Mouse (Mus musculus) splenic B cell, adult 2 months (primary cell): ENCODE measurements around the gene S100a2.

Source experiments
- DNase-seq: peaks from one replicate; pipeline ENCODE4 v3.0.0-alpha.2; 2011; ENCODE audit warnings: low read depth, low spot score
- H3K27me3 ChIP-seq: 2 replicates; pipeline ENCODE4 v1.6.1; 2012; ENCODE audit warnings: mild to moderate bottlenecking, low read length, moderate library complexity, mixed read lengths; ENCODE audit not compliant: control insufficient read depth, poor library complexity, insufficient read depth, severe bottlenecking
- H3K36me3 ChIP-seq: 2 replicates; pipeline ENCODE4 v1.6.1; 2012; ENCODE audit warnings: mild to moderate bottlenecking, low read length, moderate library complexity, mixed read lengths; ENCODE audit not compliant: control insufficient read depth, poor library complexity, insufficient read depth, severe bottlenecking

The S100a2 gene

DNA sequence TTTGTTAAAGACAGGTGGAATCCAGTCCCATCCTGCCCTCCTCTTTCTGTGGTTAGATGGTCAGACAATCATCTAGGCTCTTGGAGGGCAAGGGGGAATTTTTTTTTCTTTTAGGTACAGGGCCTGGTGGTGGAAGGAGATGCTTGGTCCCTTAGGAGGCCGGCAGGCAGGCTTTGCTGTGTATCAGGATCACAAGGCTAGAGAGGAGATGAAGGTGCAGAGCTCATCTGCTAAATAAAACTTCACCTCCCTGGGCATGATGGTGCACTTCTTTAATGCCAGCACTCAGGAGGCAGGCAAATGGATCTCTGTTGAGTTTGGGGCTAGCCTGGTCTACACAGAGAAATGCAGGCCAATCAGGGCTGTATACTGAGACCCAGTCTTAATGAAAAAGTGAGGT lies 25.9 kb downstream of the S100a2 start:
- H3K27me3 ChIP-seq = no peaks in the 10 kb centered on the region

DNA sequence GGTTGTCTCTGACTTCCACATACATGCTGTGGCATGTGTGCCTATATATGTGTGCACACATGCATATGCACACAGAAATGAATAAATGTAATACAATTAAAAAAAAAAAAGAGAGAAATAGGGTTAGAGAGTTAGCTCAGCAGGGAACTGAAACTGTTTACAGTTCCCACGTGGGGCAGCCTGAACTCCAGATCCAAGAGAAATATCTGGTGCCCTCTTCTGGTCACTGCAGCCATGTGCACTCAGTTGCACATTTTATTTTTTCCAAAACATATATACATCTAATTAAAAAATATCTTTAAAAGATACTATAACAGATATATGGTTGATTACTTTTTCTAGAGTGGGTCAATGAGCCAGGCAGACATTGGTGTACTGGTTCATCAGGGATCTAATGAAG lies 27.5 kb downstream of the S100a2 start:
- peak; percentile 69 for DNase-seq
- Histone ChIP-seq H3K36me3 (no peaks in the 10 kb centered on the region), H3K27me3 (no peaks in the 10 kb centered on the region)

More for the DNA sequence above, 25.9 kb downstream of the S100a2 start:
- DNase-seq = no peak
- no peaks in the 10 kb centered on the region for H3K36me3 ChIP-seq

DNA sequence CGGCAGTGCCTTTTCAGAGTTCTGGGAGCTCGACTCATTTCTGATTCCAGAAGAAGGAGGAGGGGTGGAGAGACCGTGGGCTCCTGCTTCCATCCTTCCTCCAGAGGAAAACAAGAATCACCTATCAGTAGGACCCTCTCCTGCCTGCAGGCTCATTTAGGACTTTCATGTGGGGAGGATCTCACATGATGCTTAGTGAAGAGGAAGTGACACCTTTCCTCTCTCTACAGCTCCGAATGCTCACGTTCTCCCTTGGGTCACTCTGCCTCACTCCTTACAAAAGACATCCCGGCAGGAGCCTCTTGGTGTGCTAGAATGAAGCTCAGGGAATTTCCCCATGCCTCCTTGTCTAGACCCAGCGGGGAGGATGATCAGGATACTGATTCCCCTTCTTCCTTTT lies 31.5 kb downstream of the S100a2 start:
- H3K36me3 ChIP-seq = no peaks in the 10 kb centered on the region
- DNase-seq = no peak
- H3K27me3 ChIP-seq = no peaks in the 10 kb centered on the region

DNA sequence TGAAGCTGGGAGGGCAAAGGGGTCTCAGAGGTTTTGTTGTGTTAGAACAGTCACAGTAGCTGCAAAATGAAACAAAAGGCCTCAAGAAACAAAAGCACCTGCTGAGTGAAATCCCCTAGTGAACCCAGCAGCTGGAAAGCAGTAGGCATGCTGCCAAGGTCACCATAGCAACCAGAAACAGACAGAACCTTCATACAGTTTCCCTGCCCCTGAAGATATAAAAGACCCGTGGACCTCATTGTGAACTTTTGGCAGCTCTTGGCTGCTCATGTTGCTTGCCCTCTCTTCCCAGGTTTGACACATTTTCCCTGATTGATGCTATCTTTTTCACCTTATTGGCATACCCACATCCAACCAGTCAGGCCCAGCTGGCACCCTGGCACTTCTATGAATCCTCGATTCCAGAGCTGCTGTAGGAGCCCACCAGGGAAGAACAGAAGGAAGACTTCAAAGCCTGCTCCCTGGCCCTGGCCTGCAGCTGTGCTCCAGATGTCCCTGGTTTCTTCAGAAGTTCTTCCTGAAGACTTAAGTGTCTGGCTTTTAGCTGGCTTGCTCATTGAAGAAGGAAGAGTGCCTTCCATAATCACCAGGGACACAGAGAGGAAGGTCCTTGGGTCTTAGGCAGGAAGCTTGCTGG lies 33.5 kb downstream of the S100a2 start:
- DNase-seq = peak; percentile 52
- Histone ChIP-seq H3K36me3 (no peaks in the 10 kb centered on the region), H3K27me3 (no peaks in the 10 kb centered on the region)

DNA sequence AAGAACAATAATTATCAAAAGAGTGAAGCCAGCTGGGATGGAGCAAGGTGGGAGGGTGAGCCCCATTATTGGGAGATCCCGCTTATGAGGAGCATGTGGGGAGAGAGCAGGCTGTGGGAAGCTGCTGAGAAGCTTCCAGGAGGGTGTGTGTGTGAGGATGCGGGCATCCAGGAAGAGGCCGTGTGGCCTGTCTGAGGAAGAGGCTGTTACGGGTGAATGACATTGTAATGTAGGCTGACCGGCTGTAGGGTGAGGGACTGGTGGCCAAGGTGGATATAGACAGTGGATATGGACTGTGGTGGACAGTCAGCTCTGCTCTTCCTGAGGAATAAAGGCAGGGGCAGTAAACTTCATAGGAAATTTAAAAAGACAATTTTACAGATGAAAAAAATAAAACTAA lies 35.4 kb downstream of the S100a2 start:
- Histone ChIP-seq H3K27me3 (no peaks in the 10 kb centered on the region), H3K36me3 (no peaks in the 10 kb centered on the region)
- DNase-seq = no peak

DNA sequence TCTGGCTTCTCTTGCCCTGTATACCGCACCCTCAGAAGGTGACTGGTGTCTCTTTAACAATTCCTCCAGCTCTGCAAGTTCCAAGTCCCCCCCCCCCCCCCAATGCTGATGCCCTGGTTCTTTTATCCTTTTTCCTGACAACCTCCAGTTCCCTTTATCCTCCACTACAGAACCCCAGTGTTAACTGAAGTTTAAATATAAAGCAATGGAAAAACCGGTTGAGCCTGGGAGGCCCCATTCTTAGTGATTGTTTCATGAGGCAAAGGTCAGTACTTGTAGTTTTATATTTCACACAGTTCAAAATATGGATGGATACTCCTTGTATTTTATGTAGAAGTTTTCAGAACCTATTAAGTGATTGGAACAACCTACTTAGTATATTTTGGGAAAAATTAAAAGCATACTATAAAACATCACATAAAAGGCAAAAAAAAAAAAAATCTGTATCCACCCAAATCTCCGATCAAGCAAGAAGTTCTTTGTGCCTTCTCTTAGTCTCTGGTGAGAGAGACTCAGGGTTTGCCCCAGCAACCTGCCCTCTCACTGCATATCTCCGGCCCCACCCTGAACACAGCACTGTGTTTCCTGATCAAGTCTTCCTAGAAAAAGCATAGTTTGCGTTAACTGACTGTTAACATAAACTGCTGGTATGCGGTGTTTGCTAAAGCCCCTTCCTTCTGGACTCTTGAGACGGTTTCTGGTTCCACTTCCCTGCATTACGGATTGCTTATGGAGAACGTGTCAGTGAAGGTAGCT lies 36.4 kb downstream of the S100a2 start:
- Histone ChIP-seq H3K27me3 (no peaks in the 10 kb centered on the region), H3K36me3 (no peaks in the 10 kb centered on the region)
- DNase-seq = no peak

DNA sequence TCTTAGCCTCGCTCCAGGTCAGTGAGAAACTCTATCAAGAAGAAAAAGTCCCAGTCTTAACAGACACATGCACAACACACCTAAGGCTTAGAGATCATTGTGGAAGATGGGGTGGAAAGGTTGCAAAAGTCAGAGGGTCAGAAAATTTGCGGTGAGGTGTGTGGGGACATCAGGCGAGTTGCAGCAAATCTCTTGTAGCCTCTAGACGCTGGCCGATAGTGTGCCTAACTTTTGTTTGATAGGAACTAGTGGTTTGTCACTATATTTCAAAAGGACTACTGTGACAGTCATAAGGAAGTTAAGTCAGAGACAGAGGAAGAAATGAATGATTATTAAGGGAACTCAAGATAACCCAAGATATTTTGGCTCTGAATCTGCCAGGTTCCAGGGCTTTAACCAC lies 37.3 kb downstream of the S100a2 start:
- H3K27me3 ChIP-seq = no peaks in the 10 kb centered on the region
- H3K36me3 ChIP-seq = no peaks in the 10 kb centered on the region
- no peak for DNase-seq

DNA sequence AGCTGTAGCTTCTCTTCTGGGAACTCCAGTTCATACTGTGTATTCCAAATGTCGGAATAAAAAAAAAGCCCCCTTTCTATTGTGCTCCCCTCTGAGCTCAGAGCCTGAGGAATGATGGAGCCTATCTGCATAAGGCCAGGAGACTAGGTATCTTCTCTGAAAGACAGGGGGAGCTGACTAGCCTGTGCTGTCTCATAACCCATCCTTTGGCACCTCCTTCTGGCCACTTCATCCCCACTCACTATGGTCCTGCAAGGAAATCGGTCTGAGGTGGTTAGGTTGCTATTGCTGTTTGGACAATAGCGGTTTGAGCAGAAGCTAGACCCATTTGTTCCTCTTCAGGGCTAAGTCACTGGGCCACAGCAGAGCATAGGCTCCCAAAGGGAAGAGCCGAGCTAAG lies 37.8 kb downstream of the S100a2 start:
- peak; percentile 63 for DNase-seq
- no peaks in the 10 kb centered on the region for H3K36me3 ChIP-seq
- H3K27me3 ChIP-seq = no peaks in the 10 kb centered on the region

DNA sequence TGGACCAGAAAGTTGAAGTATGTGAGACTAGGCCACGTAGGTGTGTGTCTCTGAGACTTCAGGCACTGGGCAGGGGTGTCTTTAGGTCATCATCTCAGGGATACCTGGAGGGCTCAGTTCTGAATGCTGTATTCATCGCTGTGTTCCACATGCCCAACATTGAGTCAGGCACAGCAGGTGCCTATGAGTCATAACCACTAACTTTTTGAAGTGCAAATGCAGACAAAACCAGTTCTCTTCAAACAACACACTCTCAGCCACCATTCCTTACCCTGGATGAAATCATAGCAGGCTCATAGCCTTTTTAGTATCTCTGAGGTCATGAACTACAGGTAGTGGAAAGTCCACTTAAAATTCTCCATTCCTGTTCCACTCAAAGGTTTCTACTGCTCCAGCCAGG lies 39.3 kb downstream of the S100a2 start:
- no peak for DNase-seq
- H3K27me3 ChIP-seq = no peaks in the 10 kb centered on the region
- no peaks in the 10 kb centered on the region for H3K36me3 ChIP-seq

DNA sequence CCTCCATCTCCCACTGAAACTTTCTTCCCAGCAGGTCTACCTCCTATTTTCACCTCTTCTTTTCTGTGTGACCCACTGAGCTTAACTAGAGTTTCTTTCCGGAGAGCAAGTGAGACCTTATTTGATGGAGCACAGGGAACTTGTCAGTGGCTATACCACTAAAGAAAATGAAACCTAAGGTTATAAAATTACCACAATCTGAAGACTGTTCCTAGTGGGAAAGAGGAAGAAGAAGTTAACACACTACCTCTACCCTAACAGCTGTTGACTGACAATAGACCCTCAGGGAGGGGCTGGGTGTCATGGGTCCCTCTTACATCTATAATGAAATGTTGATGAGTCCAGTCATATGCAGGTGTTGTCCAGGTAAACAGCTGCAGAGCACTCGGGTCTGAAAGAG lies 41.9 kb downstream of the S100a2 start:
- DNase-seq = no peak
- Histone ChIP-seq H3K36me3 (no peaks in the 10 kb centered on the region), H3K27me3 (no peaks in the 10 kb centered on the region)

DNA sequence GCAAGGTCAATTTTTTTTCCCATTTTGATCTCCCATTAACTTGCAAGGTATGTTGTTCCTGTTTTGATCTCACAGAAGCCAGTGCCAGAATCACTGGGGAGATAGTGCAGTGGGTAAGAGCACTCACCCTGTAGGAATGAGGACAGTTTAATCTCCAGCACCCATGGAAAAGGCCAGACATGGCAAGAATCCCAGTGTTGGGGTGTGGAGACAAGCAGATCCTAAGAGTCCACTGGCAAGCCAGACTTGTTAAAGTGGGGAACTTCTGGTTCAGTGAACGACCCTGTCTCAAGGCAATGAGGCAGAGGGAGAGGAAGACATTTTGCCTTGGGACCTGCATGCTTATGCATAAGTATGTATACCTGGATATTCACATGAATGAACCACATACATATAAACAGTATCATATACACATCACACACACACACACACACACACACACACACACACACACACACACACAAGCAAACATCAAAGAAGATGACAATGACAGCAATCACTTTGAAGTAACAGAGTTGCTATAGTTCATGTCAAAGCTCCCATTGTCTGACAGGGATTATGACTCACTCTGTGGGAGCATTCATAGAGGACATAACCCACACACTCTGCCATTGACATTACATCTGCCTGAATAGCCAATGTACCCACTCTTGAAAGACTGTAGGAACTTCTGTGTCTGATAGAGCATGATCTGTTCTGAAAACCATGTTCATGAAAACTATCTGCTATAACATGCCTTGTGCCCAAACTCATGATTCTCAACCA lies 48.6 kb downstream of the S100a2 start:
- no peak for DNase-seq
- no peaks in the 10 kb centered on the region for H3K36me3 ChIP-seq
- H3K27me3 ChIP-seq = no peaks in the 10 kb centered on the region

DNA sequence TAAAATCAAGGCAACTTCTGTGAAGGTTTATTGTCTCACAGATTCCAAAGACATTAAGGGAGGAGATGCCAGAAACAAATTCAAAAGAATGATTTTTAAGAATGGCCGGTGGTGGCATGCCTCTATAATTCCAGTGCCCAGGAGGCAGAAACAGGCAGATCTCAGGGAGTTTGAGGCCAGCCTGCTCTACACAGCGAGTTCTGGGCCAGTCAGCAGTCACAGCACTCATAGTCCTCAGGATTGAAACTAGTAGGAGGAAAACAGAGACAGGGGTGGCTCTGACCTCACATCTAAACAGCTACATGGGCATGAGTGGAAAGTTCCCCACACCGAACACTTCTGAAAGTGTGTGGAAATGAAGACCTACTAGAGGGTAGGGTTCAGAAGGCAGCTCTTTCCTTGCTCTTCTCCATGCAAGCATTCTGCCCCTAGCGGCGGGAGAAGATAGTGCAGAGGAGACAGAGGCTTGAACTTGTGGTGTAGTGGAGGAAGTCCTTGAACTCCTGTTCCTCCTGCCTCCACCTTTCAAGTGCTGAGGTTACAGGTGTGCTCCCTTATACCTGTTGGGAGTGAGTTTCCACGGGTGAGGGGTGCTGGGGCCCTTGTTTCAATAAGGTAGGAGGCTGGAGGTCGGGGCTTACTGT lies 49.6 kb downstream of the S100a2 start:
- peak; percentile 75 for DNase-seq
- Histone ChIP-seq H3K27me3 (no peaks in the 10 kb centered on the region), H3K36me3 (no peaks in the 10 kb centered on the region)

DNA sequence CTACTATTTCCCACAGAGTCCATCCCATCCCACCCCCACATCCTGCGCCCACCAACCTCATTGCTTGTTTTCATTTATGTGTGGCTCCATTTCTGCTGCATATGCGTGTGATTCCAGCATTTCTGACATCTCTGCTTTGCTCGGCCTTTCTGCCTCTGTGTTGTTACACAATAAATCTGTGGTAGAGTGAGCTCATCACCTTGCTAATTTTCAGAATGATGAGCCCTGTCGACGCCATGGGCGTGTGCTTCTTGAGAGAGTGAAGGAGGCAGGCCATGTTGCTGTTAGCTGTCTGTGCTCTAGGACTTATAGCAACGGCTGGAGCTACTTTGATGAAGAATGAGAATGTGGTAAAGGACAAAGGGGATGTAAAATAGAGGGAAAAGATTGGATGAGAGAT lies 50.9 kb downstream of the S100a2 start:
- DNase-seq = no peak
- H3K27me3 ChIP-seq = no peaks in the 10 kb centered on the region
- H3K36me3 ChIP-seq = no peaks in the 10 kb centered on the region
